Mouse (Mus musculus): ENCODE measurements around the gene Epsti1. TPM values are rescaled to one million over a fixed set of nuclear protein-coding genes. Genes with fewer than 3 reads are reported as not detected.

Epsti1 gene
- polyA plus RNA-seq (2014; fragmentation: Illumina TruSeq; extraction: RNeasy Lipid Tissue Mini Kit (QIAGEN cat#74804); ENCODE audit: low read depth, low replicate concordance): 3.9 TPM

DNA sequence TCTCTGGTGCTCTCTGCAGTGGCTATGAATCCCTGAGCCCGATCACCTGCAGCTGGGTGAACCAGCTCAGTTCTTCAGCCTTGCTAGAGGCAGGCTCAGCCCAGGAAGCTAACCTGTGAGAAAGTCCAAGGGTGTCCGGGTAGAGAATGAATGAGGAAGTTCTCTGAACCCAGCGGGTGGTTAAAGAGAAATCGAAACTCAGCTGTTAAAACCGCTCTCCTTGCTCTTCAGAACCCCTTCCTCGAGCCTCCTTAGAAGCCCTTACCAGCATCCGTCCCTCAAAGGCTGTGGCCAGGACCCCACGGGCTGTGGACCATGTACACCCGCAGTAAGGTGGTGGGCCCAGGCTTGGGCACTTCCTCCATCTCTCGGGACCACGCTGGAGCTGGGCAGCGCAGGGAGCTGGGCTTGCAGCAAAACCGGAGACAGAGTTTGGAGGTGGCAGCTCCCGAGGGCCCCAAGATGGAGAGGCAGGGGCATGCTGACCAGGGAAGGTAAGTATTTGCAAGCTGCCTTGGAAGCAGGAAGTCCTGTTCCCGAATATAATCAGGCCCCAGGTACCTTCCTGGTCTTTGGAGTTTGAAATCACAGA, at the start of gene Epsti1:
Epsti1 (plus strand) TSS at position 69 of the 592 bp plus-strand sequence.

GRCm38 (mm10) chr14:77874304-77875241, 29.5 kb upstream of the Epsti1 start, which contains the start of gene Dnajc15:
Gene Dnajc15, minus strand, starts transcription at chr14:77875125.

Other genes with a start within 250 kb of the Epsti1 start
- gene Dnajc15, start 29.1 kb upstream of the Epsti1 start, polyA plus RNA-seq (2014; fragmentation: Illumina TruSeq; extraction: RNeasy Lipid Tissue Mini Kit (QIAGEN cat#74804); ENCODE audit: low read depth, low replicate concordance): 252 TPM
- gene Fam216b, start 184.8 kb downstream of the Epsti1 start, polyA plus RNA-seq (2014; fragmentation: Illumina TruSeq; extraction: RNeasy Lipid Tissue Mini Kit (QIAGEN cat#74804); ENCODE audit: low read depth, low replicate concordance): not detected